ENCODE assay signal across 8 mouse cellular contexts in genomic region chr10:67984271-67984943, GRCm38 (mm10). TPM values are rescaled to one million over a fixed set of nuclear protein-coding genes. Genes with fewer than 3 reads are reported as not detected.
DNase-seq lines count a peak whose midpoint lies in the region; ATAC-seq and TF ChIP-seq lines count a peak whose summit lies in the region.

No protein-coding gene starts in this region.

- H3K4me1 ChIP-seq in ES-Bruce4 (ENCODE audit: control insufficient read depth, insufficient read depth, low read length) = no peaks in the 10 kb centered on the region
- H3K4me1 ChIP-seq in liver, embryonic 11.5 days (replicated peaks; ENCODE audit: control insufficient read depth, insufficient read depth, low read length) = peaks cover 4% of the 10 kb centered on the region

- peak; percentile 89 for DNase-seq in 3T3-L1 (ENCODE audit: low read depth, low spot score)
- peak; percentile 83 to 87 for DNase-seq in cerebellum, postnatal 10 days
- peak; percentile 30 to 42 for DNase-seq in kidney, adult 8-10 months
- DNase-seq in liver, embryonic 11.5 days (ENCODE audit: low spot score) = no peak
- peak; percentile 23 to 34 for DNase-seq in natural killer cell, adult 2 months (ENCODE audit: low spot score in 2 of 2)
- DNase-seq in thymus, postnatal 4 days = peak; percentile 55

- no peaks in the 10 kb centered on the region for H3K9me3 ChIP-seq in ES-Bruce4 (replicated peaks; ENCODE audit: control insufficient read depth, insufficient read depth, low read length, poor library complexity, severe bottlenecking)
- H3K9me3 ChIP-seq in liver, embryonic 11.5 days (ENCODE audit: control insufficient read depth, low read length) = no peaks in the 10 kb centered on the region

- no peak for TF ChIP-seq POLR2A in ES-Bruce4 (IDR thresholded peaks at IDR 0.05; ENCODE audit: insufficient read depth, low read length)

- H3K36me3 ChIP-seq in ES-Bruce4 (ENCODE audit: control insufficient read depth, insufficient read depth, low read length, poor library complexity, severe bottlenecking) = peaks cover 3% of the 10 kb centered on the region; the same call in 1 of the 2 replicates
- no peaks in the 10 kb centered on the region for H3K36me3 ChIP-seq in liver, embryonic 11.5 days (ENCODE audit: control insufficient read depth, insufficient read depth, low read length)

- H3K4me3 ChIP-seq in ES-Bruce4 (ENCODE audit: low read depth, low read length) = no peak overlapping the region
- H3K4me3 ChIP-seq in liver, embryonic 11.5 days (ENCODE audit: low read depth, low read length) = no peak overlapping the region

- WGBS in liver, embryonic 11.5 days = 49% methylated on average over 13 of the region's 13 CpGs

- TF ChIP-seq CTCF in ES-Bruce4 (IDR thresholded peaks at IDR 0.05; ENCODE audit: low read depth, low read length) = peak; percentile 64

- no peak for TF ChIP-seq EP300 in ES-Bruce4 (IDR thresholded peaks at IDR 0.05; ENCODE audit: insufficient read depth, low read depth, low read length)

- ATAC-seq in granulocyte monocyte progenitor cell, adult 5-6 weeks (replicated peaks; ENCODE audit: poor library complexity, severe bottlenecking) = peak; percentile 86
- ATAC-seq in liver, embryonic 11.5 days (replicated peaks; ENCODE audit: low FRiP score) = peak; percentile 62

- no peaks in the 10 kb centered on the region for H3K27me3 ChIP-seq in ES-Bruce4 (ENCODE audit: control insufficient read depth, insufficient read depth, low read length, poor library complexity, severe bottlenecking)
- H3K27me3 ChIP-seq in liver, embryonic 11.5 days (replicated peaks; ENCODE audit: control insufficient read depth, insufficient read depth, low read length) = no peaks in the 10 kb centered on the region

- no peak overlapping the region for H3K9ac ChIP-seq in ES-Bruce4 (ENCODE audit: low read depth, poor library complexity, severe bottlenecking)
- no peak overlapping the region for H3K9ac ChIP-seq in liver, embryonic 11.5 days (ENCODE audit: low read depth, low read length)

- no peak overlapping the region for H3K27ac ChIP-seq in ES-Bruce4 (ENCODE audit: insufficient read depth, low read length)
- no peak overlapping the region for H3K27ac ChIP-seq in liver, embryonic 11.5 days (ENCODE audit: low read depth, low read length)

- H3K4me2 ChIP-seq in liver, embryonic 11.5 days = no peak overlapping the region

RNA-seq across cellular contexts. Expression of gene Rtkn2, which starts 5.0 kb away (rescaled TPM):
- polyA plus RNA-seq in ES-Bruce4 (2011; ENCODE audit: insufficient read depth, insufficient read length, low read depth, missing spikeins) = 16.4 and 19.4 TPM in 2 replicates
- total RNA-seq in granulocyte monocyte progenitor cell, adult 5-6 weeks (2014; fragmentation: Nextera tagmentation) = 1.9 and 6.6 TPM in 2 replicates
- 9.6 and 9.8 TPM in 2 replicates for total RNA-seq in granulocyte monocyte progenitor cell, adult 5-6 weeks (2017)
- polyA plus RNA-seq in liver, embryonic 11.5 days (2014; fragmentation: Nextera tagmentation; extraction: Ambion mirVana) = 4.9 and 5.7 TPM in 2 replicates
